Mouse (Mus musculus): ENCODE results near the gene Grk5.

Grk5 gene

GRCm38 (mm10) chr19:60911653-60912052, 22.1 kb downstream of the Grk5 start:
- no peak for DNase-seq (ENCODE audit: low spot score)

- DNase-seq (ENCODE audit: low spot score), result no peak
These were observed 25.7 kb downstream of the Grk5 start for GRCm38 (mm10) chr19:60915236-60915635.

- DNase-seq (ENCODE audit: low spot score), result no peak
These were observed 26.3 kb downstream of the Grk5 start for GRCm38 (mm10) chr19:60915862-60916261.

GRCm38 (mm10) chr19:60916869-60917570, 27.5 kb downstream of the Grk5 start:
- no peak for DNase-seq (ENCODE audit: low spot score)

- peak; percentile 51 for DNase-seq (ENCODE audit: low spot score)
These were observed 35.0 kb downstream of the Grk5 start for GRCm38 (mm10) chr19:60924534-60924933.

GRCm38 (mm10) chr19:60935001-60935400, 45.5 kb downstream of the Grk5 start:
- DNase-seq (ENCODE audit: low spot score), result no peak

- DNase-seq (ENCODE audit: low spot score), result no peak
These were observed 50.4 kb downstream of the Grk5 start for GRCm38 (mm10) chr19:60939954-60940379.

GRCm38 (mm10) chr19:60940866-60941265, 51.3 kb downstream of the Grk5 start:
- no peak for DNase-seq (ENCODE audit: low spot score)

GRCm38 (mm10) chr19:60945801-60946311, 56.3 kb downstream of the Grk5 start:
- DNase-seq (ENCODE audit: low spot score), result peak; percentile 55

GRCm38 (mm10) chr19:60946656-60947055, 57.1 kb downstream of the Grk5 start:
- no peak for DNase-seq (ENCODE audit: low spot score)

GRCm38 (mm10) chr19:60948996-60949395, 59.4 kb downstream of the Grk5 start:
- DNase-seq (ENCODE audit: low spot score), result no peak

GRCm38 (mm10) chr19:60950056-60950869, 60.7 kb downstream of the Grk5 start:
- DNase-seq (ENCODE audit: low spot score), result no peak

GRCm38 (mm10) chr19:60955131-60955530, 65.6 kb downstream of the Grk5 start:
- no peak for DNase-seq (ENCODE audit: low spot score)

GRCm38 (mm10) chr19:60955712-60956111, 66.2 kb downstream of the Grk5 start:
- no peak for DNase-seq (ENCODE audit: low spot score)

GRCm38 (mm10) chr19:60956198-60956750, 66.7 kb downstream of the Grk5 start:
- DNase-seq (ENCODE audit: low spot score), result no peak

- no peak for DNase-seq (ENCODE audit: low spot score)
These were observed 70.2 kb downstream of the Grk5 start for GRCm38 (mm10) chr19:60959706-60960230.

- no peak for DNase-seq (ENCODE audit: low spot score)
These were observed 73.0 kb downstream of the Grk5 start for GRCm38 (mm10) chr19:60962358-60963061.

GRCm38 (mm10) chr19:60967909-60968308, 78.4 kb downstream of the Grk5 start:
- DNase-seq (ENCODE audit: low spot score), result no peak

GRCm38 (mm10) chr19:60970406-60970805, 80.9 kb downstream of the Grk5 start:
- DNase-seq (ENCODE audit: low spot score), result no peak

- DNase-seq (ENCODE audit: low spot score), result no peak
These were observed 82.0 kb downstream of the Grk5 start for GRCm38 (mm10) chr19:60971598-60971997.

- DNase-seq (ENCODE audit: low spot score), result no peak
These were observed 82.9 kb downstream of the Grk5 start for GRCm38 (mm10) chr19:60972281-60973015.

All from testis, postnatal 10 days (tissue).